In genomic region chr9:98427906-98428517, GRCm38 (mm10) we compare ENCODE assay signal across 10 mouse cellular contexts. TPM values are rescaled to one million over a fixed set of nuclear protein-coding genes. Genes with fewer than 3 reads are reported as not detected.
DNase-seq lines count a peak whose midpoint lies in the region; ATAC-seq and TF ChIP-seq lines count a peak whose summit lies in the region.
"Had no signal": no experiment of that assay in that cellular context is flagged by ENCODE, and none has a peak within 500 bp of the region (broad histone marks: within the 10 kb centered on the region; RNA-seq: fewer than 3 reads in every experiment).

No protein-coding gene starts in this region.

- no peaks in the 10 kb centered on the region for H3K36me3 ChIP-seq in heart, adult 2 months (ENCODE audit: control insufficient read depth, insufficient read depth, low read length)
- H3K36me3 ChIP-seq in embryonic facial prominence, embryonic 13.5 days, result peaks cover 13% of the 10 kb centered on the region
- H3K36me3 ChIP-seq in heart, embryonic 15.5 days, result no peaks in the 10 kb centered on the region
- no peaks in the 10 kb centered on the region for H3K36me3 ChIP-seq in liver, postnatal 0 days (replicated peaks; ENCODE audit: insufficient read depth, low read length)
- H3K36me3 ChIP-seq: midbrain, embryonic 12.5 days had no signal

- H3K4me1 ChIP-seq in heart, adult 2 months (ENCODE audit: control insufficient read depth, insufficient read depth, low read length), result peaks cover 10% of the 10 kb centered on the region
- H3K4me1 ChIP-seq in embryonic facial prominence, embryonic 13.5 days, result peaks cover 61% of the 10 kb centered on the region
- peaks cover 32% of the 10 kb centered on the region for H3K4me1 ChIP-seq in heart, embryonic 15.5 days (replicated peaks)
- H3K4me1 ChIP-seq in liver, postnatal 0 days (ENCODE audit: insufficient read depth), result peaks cover 39% of the 10 kb centered on the region

- H3K79me2 ChIP-seq in heart, adult 2 months (replicated peaks; ENCODE audit: control insufficient read depth, insufficient read depth, low read length), result no peaks in the 10 kb centered on the region

- H3K27me3 ChIP-seq in heart, adult 2 months (ENCODE audit: control insufficient read depth, insufficient read depth, low read length), result no peaks in the 10 kb centered on the region; the same call in 1 of the 2 replicates
- H3K27me3 ChIP-seq in embryonic facial prominence, embryonic 13.5 days, result no peaks in the 10 kb centered on the region
- peaks cover 12% of the 10 kb centered on the region; the same call in 1 of the 2 replicates for H3K27me3 ChIP-seq in heart, embryonic 15.5 days
- H3K27me3 ChIP-seq in liver, postnatal 0 days (ENCODE audit: insufficient read depth, low read length), result peaks cover 3% of the 10 kb centered on the region; the same call in 1 of the 2 replicates

- no peak for TF ChIP-seq EP300 in heart, adult 2 months (IDR thresholded peaks at IDR 0.05; ENCODE audit: insufficient read depth, low read depth, low read length)
- TF ChIP-seq EP300 in liver, postnatal 0 days (IDR thresholded peaks at IDR 0.05; ENCODE audit: low read depth), result no peak

- H3K27ac ChIP-seq in heart, adult 2 months, result peak overlapping the region; percentile 36
- H3K27ac ChIP-seq in embryonic facial prominence, embryonic 13.5 days, result peak overlapping the region; percentile 39; the same call in 1 of the 2 replicates
- H3K27ac ChIP-seq in heart, embryonic 15.5 days, result peak overlapping the region; percentile 86
- peak overlapping the region; percentile 24; the same call in 1 of the 2 replicates for H3K27ac ChIP-seq in liver, postnatal 0 days (ENCODE audit: low read depth)
- H3K27ac ChIP-seq: midbrain, embryonic 12.5 days had no signal

- peak in 1 of 2 experiments; percentile 25 for DNase-seq in heart, adult 2 months
- DNase-seq in heart, postnatal 4 days, result no peak
- DNase-seq in liver, postnatal 0 days, result no peak
- DNase-seq in left cerebral cortex, postnatal 25 days (ENCODE audit: low spot score in 2 of 2), result no peak
- DNase-seq in layer of hippocampus, postnatal 10 days (ENCODE audit: low spot score in 2 of 2), result no peak
- no peak for DNase-seq in right cerebral cortex, postnatal 36 days (ENCODE audit: low spot score in 2 of 2)

- H3K4me3 ChIP-seq in heart, adult 2 months, result no peak overlapping the region
- H3K4me3 ChIP-seq in embryonic facial prominence, embryonic 13.5 days, result no peak overlapping the region
- 0 out of 2 replicates have a peak overlapping the region, but pooled peaks have one; percentile 3 for H3K4me3 ChIP-seq in heart, embryonic 15.5 days
- no peak overlapping the region for H3K4me3 ChIP-seq in liver, postnatal 0 days (ENCODE audit: low read depth, low read length)
- H3K4me3 ChIP-seq: midbrain, embryonic 12.5 days had no signal

- no peak for TF ChIP-seq CTCF in heart, adult 2 months (IDR thresholded peaks at IDR 0.05)
- TF ChIP-seq CTCF in liver, postnatal 0 days (IDR thresholded peaks at IDR 0.05; ENCODE audit: low read depth), result no peak

- no peak overlapping the region for H3K9ac ChIP-seq in heart, adult 2 months (ENCODE audit: low read depth, low read length)
- no peak overlapping the region for H3K9ac ChIP-seq in embryonic facial prominence, embryonic 13.5 days
- no peak overlapping the region for H3K9ac ChIP-seq in heart, embryonic 15.5 days
- no peak overlapping the region for H3K9ac ChIP-seq in liver, postnatal 0 days (replicated peaks)
- H3K9ac ChIP-seq: midbrain, embryonic 12.5 days had no signal

- H3K4me2 ChIP-seq in embryonic facial prominence, embryonic 13.5 days, result peak overlapping the region; percentile 28
- peak overlapping the region; percentile 92 for H3K4me2 ChIP-seq in heart, embryonic 15.5 days
- H3K4me2 ChIP-seq in liver, postnatal 0 days (ENCODE audit: low read depth, low read length), result 0 out of 2 replicates have a peak overlapping the region, but pooled peaks have one; percentile 70
- H3K4me2 ChIP-seq: midbrain, embryonic 12.5 days had no signal

- intact Hi-C loops in heart, adult 2 months (cut with DNase I), result no loop called here
- intact Hi-C loops in left cerebral cortex, postnatal 25 days (cut with DNase I), result no loop called here

- ATAC-seq in embryonic facial prominence, embryonic 13.5 days (ENCODE audit: insufficient number of reproducible peaks, insufficient read depth, low FRiP score, low TSS enrichment, low read depth), result no peak
- ATAC-seq in heart, embryonic 15.5 days (replicated peaks; ENCODE audit: insufficient number of reproducible peaks, insufficient read depth, low FRiP score, low read depth), result no peak
- no peak for ATAC-seq in liver, postnatal 0 days

- TF ChIP-seq POLR2A in heart, adult 2 months (IDR thresholded peaks at IDR 0.05; ENCODE audit: insufficient read depth, low read depth, low read length), result no peak

- no peaks in the 10 kb centered on the region for H3K9me3 ChIP-seq in embryonic facial prominence, embryonic 13.5 days
- H3K9me3 ChIP-seq in heart, embryonic 15.5 days (replicated peaks), result no peaks in the 10 kb centered on the region
- no peaks in the 10 kb centered on the region for H3K9me3 ChIP-seq in liver, postnatal 0 days (ENCODE audit: low read length)
- H3K9me3 ChIP-seq: midbrain, embryonic 12.5 days had no signal

- whole genome bisulfite sequencing in heart, adult 2 months, result 51% methylated on average over 4 of the region's 4 CpGs
- WGBS in embryonic facial prominence, embryonic 13.5 days, result 82% methylated on average over 4 of the region's 4 CpGs
- 52% methylated on average over 4 of the region's 4 CpGs for WGBS in heart, embryonic 15.5 days
- WGBS in liver, postnatal 0 days (ENCODE audit: insufficient replicate concordance), result 64% methylated on average over 4 of the region's 4 CpGs

RNA-seq across cellular contexts. Expression of gene Rbp1, which starts 5.3 kb away (rescaled TPM):
- total RNA-seq in heart, adult 2 months (2021), result 1 to 10 TPM; 7.4 to 7.9 TPM
- 6.3 and 11.5 TPM in 2 replicates for polyA plus RNA-seq in heart, adult 2 months (2012; rRNA removed)
- 10 to 100 TPM; 22.3 to 23.2 TPM for total RNA-seq in heart, postnatal 4 days (2021)
- 54.1 and 61.1 TPM in 2 replicates for polyA plus RNA-seq in embryonic facial prominence, embryonic 13.5 days (2015; fragmentation: Nextera tagmentation; extraction: Ambion mirVana)
- polyA plus RNA-seq in heart, embryonic 15.5 days (2015; fragmentation: Nextera tagmentation; extraction: Ambion mirVana), result 51.7 and 53.7 TPM in 2 replicates
- 54.3 and 59.6 TPM in 2 replicates for polyA plus RNA-seq in liver, postnatal 0 days (2015; fragmentation: Nextera tagmentation; extraction: Ambion mirVana)
- total RNA-seq in left cerebral cortex, postnatal 25 days (2021), result 1 to 10 TPM; 6.8 to 7.3 TPM
- 1 to 10 TPM; 7.4 to 7.8 TPM for total RNA-seq in layer of hippocampus, postnatal 10 days (2021)

RNA-seq across cellular contexts. Expression of gene Rbp2, which starts 57.9 kb away (rescaled TPM):
- under 1 TPM in 1 of 2 experiments, not detected in 1; 0.44 TPM for total RNA-seq in heart, adult 2 months (2021)
- polyA plus RNA-seq in heart, adult 2 months (2012; rRNA removed), result not detected in 2 replicates
- total RNA-seq in heart, postnatal 4 days (2021), result not detected
- polyA plus RNA-seq in embryonic facial prominence, embryonic 13.5 days (2015; fragmentation: Nextera tagmentation; extraction: Ambion mirVana), result 0.37 and 1.7 TPM in 2 replicates
- 0.33 TPM in 1 of 2 replicates, not detected in the other for polyA plus RNA-seq in heart, embryonic 15.5 days (2015; fragmentation: Nextera tagmentation; extraction: Ambion mirVana)
- 85.5 and 94.5 TPM in 2 replicates for polyA plus RNA-seq in liver, postnatal 0 days (2015; fragmentation: Nextera tagmentation; extraction: Ambion mirVana)
- not detected for total RNA-seq in left cerebral cortex, postnatal 25 days (2021)
- under 1 TPM in 1 of 2 experiments, not detected in 1; 0.54 TPM for total RNA-seq in layer of hippocampus, postnatal 10 days (2021)
- total RNA-seq: gastrocnemius, adult 18-20 months had no signal

Comparison
In these comparisons a context has a peak if more than half of its experiments do, and no peak if none do; other contexts are left out.
1. H3K27ac ChIP-seq: peak in every context shown above with its lines; median percentile 86 in heart, embryonic 15.5 days; 39 in embryonic facial prominence, embryonic 13.5 days; 36 in heart, adult 2 months; 24 in liver, postnatal 0 days.
2. H3K4me2 ChIP-seq: peak in every context shown above with its lines; median percentile 92 in heart, embryonic 15.5 days; 70 in liver, postnatal 0 days; 28 in embryonic facial prominence, embryonic 13.5 days.